Mouse (Mus musculus): ENCODE data around the gene Cdca5. TPM values are rescaled to one million over a fixed set of nuclear protein-coding genes. Genes with fewer than 3 reads are reported as not detected.

The Cdca5 gene
- total RNA-seq, 2 experiments from 2014 or later = 0.37 TPM; not detected in 1

- DNase-seq (ENCODE audit: extremely low spot score in 1 of 2, low spot score in 1 of 2) = peak; percentile 81 to 87
Measured at GRCm38 (mm10) chr19:6061021-6061533, 23.7 kb upstream of the Cdca5 start, which contains the start of gene Znhit2. Gene Znhit2 (plus strand): TSS chr19:6061192.

- no peak for DNase-seq (ENCODE audit: extremely low spot score in 1 of 2, low spot score in 1 of 2)
Measured at GRCm38 (mm10) chr19:6061641-6062302, 23.0 kb upstream of the Cdca5 start.

GRCm38 (mm10) chr19:6062418-6062817, 22.4 kb upstream of the Cdca5 start:
- no peak for DNase-seq (ENCODE audit: extremely low spot score in 1 of 2, low spot score in 1 of 2)

GRCm38 (mm10) chr19:6063081-6063480, 21.7 kb upstream of the Cdca5 start:
- no peak for DNase-seq (ENCODE audit: extremely low spot score in 1 of 2, low spot score in 1 of 2)

GRCm38 (mm10) chr19:6066571-6066970, 18.2 kb upstream of the Cdca5 start:
- no peak for DNase-seq (ENCODE audit: extremely low spot score in 1 of 2, low spot score in 1 of 2)

GRCm38 (mm10) chr19:6067011-6067723, 17.6 kb upstream of the Cdca5 start:
- DNase-seq (ENCODE audit: extremely low spot score in 1 of 2, low spot score in 1 of 2) = peak; percentile 73 to 85

GRCm38 (mm10) chr19:6067724-6068415, 16.9 kb upstream of the Cdca5 start, which contains the start of gene Tm7sf2:
Gene Tm7sf2 (minus strand): TSS chr19:6068373.
- DNase-seq (ENCODE audit: extremely low spot score in 1 of 2, low spot score in 1 of 2) = peak; percentile 70 to 73

GRCm38 (mm10) chr19:6068951-6069350, 15.8 kb upstream of the Cdca5 start:
- DNase-seq (ENCODE audit: extremely low spot score in 1 of 2, low spot score in 1 of 2) = no peak

- DNase-seq (ENCODE audit: extremely low spot score in 1 of 2, low spot score in 1 of 2) = no peak
Measured at GRCm38 (mm10) chr19:6069851-6070250, 14.9 kb upstream of the Cdca5 start.

- DNase-seq (ENCODE audit: extremely low spot score in 1 of 2, low spot score in 1 of 2) = no peak
Measured at GRCm38 (mm10) chr19:6070571-6071250, 14.1 kb upstream of the Cdca5 start.

- no peak for DNase-seq (ENCODE audit: extremely low spot score in 1 of 2, low spot score in 1 of 2)
Measured at GRCm38 (mm10) chr19:6071261-6071660, 13.5 kb upstream of the Cdca5 start.

- DNase-seq (ENCODE audit: extremely low spot score in 1 of 2, low spot score in 1 of 2) = no peak
Measured at GRCm38 (mm10) chr19:6073889-6074288, 10.9 kb upstream of the Cdca5 start.

- peak; percentile 67 to 80 for DNase-seq (ENCODE audit: extremely low spot score in 1 of 2, low spot score in 1 of 2)
Measured at GRCm38 (mm10) chr19:6076564-6077393, 8.0 kb upstream of the Cdca5 start, which contains the start of gene Vps51. Gene Vps51 (minus strand): TSS chr19:6077231.

GRCm38 (mm10) chr19:6079983-6080480, 4.8 kb upstream of the Cdca5 start, which contains the start of gene Tmem262:
Gene Tmem262 (plus strand): TSS chr19:6080033.
- DNase-seq (ENCODE audit: extremely low spot score in 1 of 2, low spot score in 1 of 2) = no peak

- DNase-seq (ENCODE audit: extremely low spot score in 1 of 2, low spot score in 1 of 2) = no peak
Measured at GRCm38 (mm10) chr19:6082156-6082555, 2.6 kb upstream of the Cdca5 start, which contains the start of gene Gm28374. Gene Gm28374 (minus strand): TSS chr19:6082256.

- no peak for DNase-seq (ENCODE audit: extremely low spot score in 1 of 2, low spot score in 1 of 2)
Measured at GRCm38 (mm10) chr19:6085417-6085879, 665 bp downstream of the Cdca5 start.

- DNase-seq (ENCODE audit: extremely low spot score in 1 of 2, low spot score in 1 of 2) = no peak
Measured at GRCm38 (mm10) chr19:6088841-6089240, 4.1 kb downstream of the Cdca5 start.

GRCm38 (mm10) chr19:6094119-6094518, 9.3 kb downstream of the Cdca5 start, which contains the start of gene AC131692.1:
Gene AC131692.1 (plus strand): TSS chr19:6094419.
- no peak for DNase-seq (ENCODE audit: extremely low spot score in 1 of 2, low spot score in 1 of 2)

GRCm38 (mm10) chr19:6097847-6098246, 13.1 kb downstream of the Cdca5 start:
- DNase-seq (ENCODE audit: extremely low spot score in 1 of 2, low spot score in 1 of 2) = no peak

Data from layer of hippocampus, postnatal 25 days (tissue).